Mouse (Mus musculus): Measurements from ENCODE around the gene Evpl.

GRCm38 (mm10) chr11:116247502-116248222 is 9.8 kb upstream of the Evpl start:
- TF ChIP-seq GATA1 (IDR thresholded peaks at IDR 0.05; ENCODE audit: low read length) (no peak), TAL1 (IDR thresholded peaks at IDR 0.05; ENCODE audit: low read length) (no peak)
